Comparison of ENCODE assay signal across 9 mouse cellular contexts in genomic region chr5:100605828-100606229, GRCm38 (mm10). TPM values are rescaled to one million over a fixed set of nuclear protein-coding genes. Genes with fewer than 3 reads are reported as not detected.
A peak's percentile ranks its signal among the peaks of the same experiment; 100 is the strongest.
DNase-seq lines count a peak whose midpoint lies in the region; ATAC-seq and TF ChIP-seq lines count a peak whose summit lies in the region.
"Had no signal": no experiment of that assay in that cellular context is flagged by ENCODE, and none has a peak within 500 bp of the region (broad histone marks: within the 10 kb centered on the region; RNA-seq: fewer than 3 reads in every experiment).

No protein-coding gene starts in this region.

- no peaks in the 10 kb centered on the region for H3K36me3 ChIP-seq in midbrain, postnatal 0 days (ENCODE audit: insufficient read depth, low read length)
- no peaks in the 10 kb centered on the region for H3K36me3 ChIP-seq in midbrain, embryonic 11.5 days (ENCODE audit: control insufficient read depth, insufficient read depth, low read length)
- H3K36me3 ChIP-seq in kidney, postnatal 0 days (ENCODE audit: insufficient read depth, low read length), result no peaks in the 10 kb centered on the region
- H3K36me3 ChIP-seq in stomach, embryonic 16.5 days (ENCODE audit: control insufficient read depth, insufficient read depth, low read length), result no peaks in the 10 kb centered on the region
- H3K36me3 ChIP-seq in midbrain, embryonic 16.5 days (ENCODE audit: control insufficient read depth, insufficient read depth, low read length), result no peaks in the 10 kb centered on the region

- no peak overlapping the region for H3K4me2 ChIP-seq in midbrain, postnatal 0 days (ENCODE audit: low read depth, low read length, poor library complexity, severe bottlenecking)
- no peak overlapping the region for H3K4me2 ChIP-seq in midbrain, embryonic 11.5 days
- H3K4me2 ChIP-seq in kidney, postnatal 0 days (ENCODE audit: low read length), result no peak overlapping the region
- peak overlapping the region; percentile 16 for H3K4me2 ChIP-seq in stomach, embryonic 16.5 days (ENCODE audit: low read depth, low read length)
- no peak overlapping the region for H3K4me2 ChIP-seq in midbrain, embryonic 16.5 days (ENCODE audit: low read length)

- H3K4me3 ChIP-seq in midbrain, postnatal 0 days (ENCODE audit: low read depth, low read length), result no peak overlapping the region
- H3K4me3 ChIP-seq in midbrain, embryonic 11.5 days (ENCODE audit: low read depth, low read length), result no peak overlapping the region
- H3K4me3 ChIP-seq in kidney, postnatal 0 days (replicated peaks; ENCODE audit: low read depth, low read length), result no peak overlapping the region
- H3K4me3 ChIP-seq in stomach, embryonic 16.5 days (replicated peaks; ENCODE audit: low read length), result no peak overlapping the region
- no peak overlapping the region for H3K4me3 ChIP-seq in midbrain, embryonic 16.5 days (ENCODE audit: low read depth, low read length)

- H3K9ac ChIP-seq in midbrain, postnatal 0 days (replicated peaks; ENCODE audit: low read length, poor library complexity, severe bottlenecking), result no peak overlapping the region
- no peak overlapping the region for H3K9ac ChIP-seq in midbrain, embryonic 11.5 days (ENCODE audit: low read length)
- H3K9ac ChIP-seq in kidney, postnatal 0 days (ENCODE audit: low read depth, low read length), result no peak overlapping the region
- H3K9ac ChIP-seq in stomach, embryonic 16.5 days (ENCODE audit: low read length), result peak overlapping the region; percentile 4; the same call in 1 of the 2 replicates
- no peak overlapping the region for H3K9ac ChIP-seq in midbrain, embryonic 16.5 days (ENCODE audit: low read depth, low read length)

- no peak overlapping the region for H3K27ac ChIP-seq in midbrain, postnatal 0 days (ENCODE audit: low read depth, low read length)
- H3K27ac ChIP-seq in midbrain, embryonic 11.5 days (ENCODE audit: low read depth, low read length), result no peak overlapping the region
- H3K27ac ChIP-seq in kidney, postnatal 0 days, result peak overlapping the region; percentile 38
- peak overlapping the region; percentile 90 for H3K27ac ChIP-seq in stomach, embryonic 16.5 days (ENCODE audit: low read length)
- H3K27ac ChIP-seq in midbrain, embryonic 16.5 days (ENCODE audit: low read length), result no peak overlapping the region

- H3K27me3 ChIP-seq in midbrain, postnatal 0 days (ENCODE audit: insufficient read depth, low read length), result no peaks in the 10 kb centered on the region
- H3K27me3 ChIP-seq in midbrain, embryonic 11.5 days (ENCODE audit: control insufficient read depth, insufficient read depth, low read length), result no peaks in the 10 kb centered on the region
- H3K27me3 ChIP-seq in kidney, postnatal 0 days (ENCODE audit: insufficient read depth, low read length), result no peaks in the 10 kb centered on the region
- no peaks in the 10 kb centered on the region for H3K27me3 ChIP-seq in stomach, embryonic 16.5 days (ENCODE audit: control insufficient read depth, insufficient read depth, low read length)
- no peaks in the 10 kb centered on the region for H3K27me3 ChIP-seq in midbrain, embryonic 16.5 days (ENCODE audit: control insufficient read depth, insufficient read depth, low read depth, low read length)

- no peak for TF ChIP-seq CTCF in midbrain, postnatal 0 days (IDR thresholded peaks at IDR 0.05)
- no peak for TF ChIP-seq CTCF in kidney, postnatal 0 days (IDR thresholded peaks at IDR 0.05; ENCODE audit: low read depth)

- no peaks in the 10 kb centered on the region for H3K9me3 ChIP-seq in midbrain, postnatal 0 days (ENCODE audit: low read length)
- no peaks in the 10 kb centered on the region for H3K9me3 ChIP-seq in midbrain, embryonic 11.5 days (ENCODE audit: control insufficient read depth, low read length)
- H3K9me3 ChIP-seq in kidney, postnatal 0 days (replicated peaks; ENCODE audit: low read length), result no peaks in the 10 kb centered on the region
- H3K9me3 ChIP-seq in stomach, embryonic 16.5 days (replicated peaks; ENCODE audit: control insufficient read depth, low read length), result no peaks in the 10 kb centered on the region
- H3K9me3 ChIP-seq in midbrain, embryonic 16.5 days (replicated peaks; ENCODE audit: control insufficient read depth, low read length, poor library complexity, severe bottlenecking), result no peaks in the 10 kb centered on the region

- peak; percentile 3 for DNase-seq in midbrain, postnatal 0 days (ENCODE audit: low spot score)
- no peak for DNase-seq in midbrain, embryonic 11.5 days (ENCODE audit: low spot score, missing footprints)
- DNase-seq in gastrocnemius, postnatal 36 days, result peak; percentile 69 to 76
- peak; percentile 87 for DNase-seq in kidney, postnatal 0 days (ENCODE audit: low spot score)
- DNase-seq in urinary bladder, postnatal 25 days (ENCODE audit: low spot score), result no peak

- intact Hi-C loops in gastrocnemius, postnatal 36 days (cut with DNase I), result no loop called here

- no peak for ATAC-seq in midbrain, postnatal 0 days (ENCODE audit: low FRiP score)
- ATAC-seq in midbrain, embryonic 11.5 days (ENCODE audit: low FRiP score), result no peak
- ATAC-seq in kidney, postnatal 0 days (replicated peaks; ENCODE audit: low FRiP score, low read depth), result peak; percentile 63; the same call in 1 of the 2 replicates
- peak; percentile 78 for ATAC-seq in stomach, embryonic 16.5 days (ENCODE audit: insufficient read depth, low FRiP score)
- ATAC-seq in megakaryocyte progenitor cell, adult 5-6 weeks (replicated peaks; ENCODE audit: poor library complexity), result no peak
- ATAC-seq in midbrain, embryonic 16.5 days, result no peak

- 70% methylated on average over 9 of the region's 9 CpGs for WGBS in midbrain, postnatal 0 days
- 79% methylated on average over 9 of the region's 9 CpGs for whole genome bisulfite sequencing in midbrain, embryonic 11.5 days
- 47% methylated on average over 9 of the region's 9 CpGs for WGBS in kidney, postnatal 0 days
- WGBS in stomach, embryonic 16.5 days, result 17% methylated on average over 9 of the region's 9 CpGs
- WGBS in midbrain, embryonic 16.5 days, result 65% methylated on average over 9 of the region's 9 CpGs

- H3K4me1 ChIP-seq in midbrain, postnatal 0 days (ENCODE audit: insufficient read depth, low read length), result no peaks in the 10 kb centered on the region
- H3K4me1 ChIP-seq in midbrain, embryonic 11.5 days (ENCODE audit: control insufficient read depth, insufficient read depth, low read length), result no peaks in the 10 kb centered on the region
- H3K4me1 ChIP-seq in kidney, postnatal 0 days (replicated peaks; ENCODE audit: insufficient read depth, low read length), result no peaks in the 10 kb centered on the region
- H3K4me1 ChIP-seq in stomach, embryonic 16.5 days (ENCODE audit: control insufficient read depth, insufficient read depth, low read length), result peaks cover 14% of the 10 kb centered on the region
- H3K4me1 ChIP-seq in midbrain, embryonic 16.5 days (ENCODE audit: control insufficient read depth, insufficient read depth, low read length), result no peaks in the 10 kb centered on the region

RNA-seq across cellular contexts. Expression of gene Plac8, which starts 33.8 kb away (rescaled TPM):
- 3.4 and 3.7 TPM in 2 replicates for total RNA-seq in midbrain, postnatal 0 days (2014; rRNA removed)
- polyA plus RNA-seq in midbrain, postnatal 0 days (2015; fragmentation: Nextera tagmentation; extraction: Ambion mirVana), result 1.3 and 1.7 TPM in 2 replicates
- 1.4 and 1.7 TPM in 2 replicates for polyA plus RNA-seq in midbrain, embryonic 11.5 days (2014; fragmentation: Nextera tagmentation; extraction: Ambion mirVana)
- not detected for total RNA-seq in gastrocnemius, postnatal 36 days (2021)
- polyA plus RNA-seq in kidney, postnatal 0 days (2015; fragmentation: Nextera tagmentation; extraction: Ambion mirVana), result 146 and 169 TPM in 2 replicates
- 226 and 255 TPM in 2 replicates for polyA plus RNA-seq in stomach, embryonic 16.5 days (2015; fragmentation: Nextera tagmentation; extraction: Ambion mirVana)
- total RNA-seq in megakaryocyte progenitor cell, adult 5-6 weeks (2015), result 4,454 and 4,759 TPM in 2 replicates
- 3,425 and 3,832 TPM in 2 replicates for total RNA-seq in megakaryocyte progenitor cell, adult 5-6 weeks (2017)
- polyA plus RNA-seq in midbrain, embryonic 16.5 days (2015; fragmentation: Nextera tagmentation; extraction: Ambion mirVana), result 0.50 and 0.51 TPM in 2 replicates
- total RNA-seq: layer of hippocampus, postnatal 14 days had no signal

Comparison
In these comparisons a context has a peak if more than half of its experiments do, and no peak if none do; other contexts are left out.
1. DNase-seq: peak in midbrain, postnatal 0 days (single experiment), gastrocnemius, postnatal 36 days (2 of 2) and kidney, postnatal 0 days (single experiment); none in midbrain, embryonic 11.5 days (single experiment) and urinary bladder, postnatal 25 days (single experiment).
2. ATAC-seq: peak in kidney, postnatal 0 days (single experiment) and stomach, embryonic 16.5 days (single experiment); none in midbrain, postnatal 0 days (single experiment), midbrain, embryonic 11.5 days (single experiment), megakaryocyte progenitor cell, adult 5-6 weeks (single experiment) and midbrain, embryonic 16.5 days (single experiment).
3. H3K27ac ChIP-seq: peak in kidney, postnatal 0 days (single experiment) and stomach, embryonic 16.5 days (single experiment); none in midbrain, postnatal 0 days (single experiment), midbrain, embryonic 11.5 days (single experiment) and midbrain, embryonic 16.5 days (single experiment).
4. RNA of gene Plac8, which starts 33.8 kb away (polyA plus RNA-seq): 226 to 255 TPM in stomach, embryonic 16.5 days and 146 to 169 TPM in kidney, postnatal 0 days; 1.3 to 1.7 TPM in midbrain, postnatal 0 days, 1.4 to 1.7 TPM in midbrain, embryonic 11.5 days and 0.50 to 0.51 TPM in midbrain, embryonic 16.5 days; every median in the first group is over 10 times any median in the second.